Mouse (Mus musculus): Measurements from ENCODE around the gene Tmprss11d. TPM values are rescaled to one million over a fixed set of nuclear protein-coding genes. Genes with fewer than 3 reads are reported as not detected.
"Not testable (repeated sequence)": the region's sequence is repeated elsewhere in the genome, so short reads cannot be mapped to it uniquely, and the experiment has no call there.

Tmprss11d gene
- polyA plus RNA-seq (2015; fragmentation: Nextera tagmentation; extraction: Ambion mirVana) = not detected in 2 replicates

DNA sequence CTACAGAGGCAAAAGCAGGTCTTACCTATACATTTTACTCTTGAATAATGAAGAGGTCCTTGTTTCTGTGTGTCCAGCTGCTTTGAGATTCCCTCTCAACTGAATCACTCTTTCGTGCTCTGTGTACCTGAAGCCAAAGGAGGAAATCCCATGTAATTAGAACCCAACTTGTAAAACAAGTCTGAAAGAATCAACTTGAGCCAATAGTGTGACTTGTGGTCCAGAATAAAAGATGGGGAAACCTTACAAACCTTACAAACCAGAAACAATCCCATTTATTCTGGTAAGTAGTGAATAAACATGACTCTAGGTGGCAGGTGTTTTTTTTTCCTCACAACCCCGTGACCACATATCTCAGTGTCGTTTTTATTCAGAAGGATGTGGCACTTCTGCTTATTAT, at the start of gene Tmprss11d:
Gene Tmprss11d (minus strand): TSS at position 101 of the 400 bp plus-strand sequence.
- 46% methylated on average over 3 of the region's 3 CpGs for WGBS (ENCODE audit: insufficient replicate concordance)
- no peaks in the 10 kb centered on the region for H3K9me3 ChIP-seq (replicated peaks)

DNA sequence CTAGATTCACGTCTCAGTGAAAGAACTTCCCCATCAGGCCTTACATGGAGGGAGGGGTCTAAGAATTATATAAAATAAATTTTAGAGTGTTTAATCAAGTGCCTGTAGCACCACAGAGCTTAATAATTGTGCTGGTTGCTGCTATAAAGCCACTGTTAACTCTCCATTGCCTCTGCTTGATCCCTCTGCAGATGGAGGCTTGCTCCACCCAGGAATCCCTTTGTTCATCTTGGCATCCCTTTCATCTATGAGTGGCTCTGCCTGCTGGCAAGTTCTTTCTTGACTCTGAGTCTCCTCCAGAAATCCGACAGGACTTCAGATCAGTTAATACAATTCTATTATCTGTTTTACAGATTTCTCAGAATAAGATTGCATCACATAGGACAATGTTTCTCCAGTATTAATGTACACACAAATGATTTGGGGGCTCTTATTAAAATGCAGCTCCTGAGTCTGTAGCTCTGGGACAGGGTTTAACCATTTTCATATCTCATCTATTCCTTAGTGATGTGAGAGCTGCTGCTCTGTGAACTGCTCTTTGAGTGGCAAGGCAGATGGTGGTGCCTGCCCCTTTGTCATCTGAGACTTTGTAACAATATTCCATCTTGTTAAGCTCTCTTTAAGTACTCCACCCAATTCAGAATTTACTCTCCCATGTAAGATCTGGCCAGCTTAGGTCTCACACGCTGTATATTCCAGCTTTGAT, 48.3 kb upstream of the Tmprss11d start:
- Histone ChIP-seq H3K9me3 (replicated peaks) (no peaks in the 10 kb centered on the region), H3K9ac (no peak overlapping the region), H3K4me1 (replicated peaks) (no peaks in the 10 kb centered on the region), H3K4me3 (replicated peaks) (no peak overlapping the region), H3K4me2 (no peak overlapping the region), H3K27me3 (no peaks in the 10 kb centered on the region), H3K27ac (replicated peaks) (no peak overlapping the region), H3K36me3 (replicated peaks) (no peaks in the 10 kb centered on the region)
- no peak for ATAC-seq (ENCODE audit: insufficient read depth)
- WGBS (ENCODE audit: insufficient replicate concordance) = 48% methylated on average over 3 of the region's 3 CpGs

More for the DNA sequence above, at the start of gene Tmprss11d:
- Histone ChIP-seq H3K4me1 (replicated peaks) (no peaks in the 10 kb centered on the region), H3K9ac (no peak within 1 kb of the TSS), H3K4me3 (replicated peaks) (no peak within 1 kb of the TSS), H3K27ac (replicated peaks) (no peak within 1 kb of the TSS), H3K27me3 (no peaks in the 10 kb centered on the region), H3K4me2 (no peak within 1 kb of the TSS), H3K36me3 (replicated peaks) (no peaks in the 10 kb centered on the region)
- ATAC-seq (ENCODE audit: insufficient read depth) = no peak

DNA sequence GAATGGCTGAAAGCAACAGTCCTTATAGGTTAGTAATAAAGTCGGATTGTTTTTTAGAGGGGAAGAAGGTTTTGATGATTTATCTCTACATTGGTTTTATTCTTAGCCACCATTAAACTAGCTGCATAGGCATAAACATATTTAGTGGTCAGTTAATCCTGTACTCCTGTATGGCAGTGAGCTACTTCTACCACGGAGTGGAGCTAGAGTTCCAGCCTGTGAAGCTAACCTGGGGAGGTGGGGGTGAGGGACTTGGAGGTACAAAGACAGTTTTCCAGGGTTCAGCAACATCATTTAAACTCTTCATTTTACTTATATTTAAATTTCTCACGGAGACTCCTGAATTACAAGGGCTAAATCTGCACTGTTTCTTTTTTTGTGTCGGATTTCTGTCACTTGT, 46.3 kb upstream of the Tmprss11d start:
- no peak overlapping the region for H3K27ac ChIP-seq (replicated peaks)
- H3K4me1 ChIP-seq (replicated peaks) = no peaks in the 10 kb centered on the region
- no peak overlapping the region for H3K4me3 ChIP-seq (replicated peaks)
- no peak overlapping the region for H3K9ac ChIP-seq
- no peak for ATAC-seq (ENCODE audit: insufficient read depth)
- no peak overlapping the region for H3K4me2 ChIP-seq
- no peaks in the 10 kb centered on the region for H3K36me3 ChIP-seq (replicated peaks)
- H3K9me3 ChIP-seq (replicated peaks) = no peaks in the 10 kb centered on the region
- 16% methylated on average over 4 of the region's 4 CpGs for WGBS (ENCODE audit: insufficient replicate concordance)
- no peaks in the 10 kb centered on the region for H3K27me3 ChIP-seq

DNA sequence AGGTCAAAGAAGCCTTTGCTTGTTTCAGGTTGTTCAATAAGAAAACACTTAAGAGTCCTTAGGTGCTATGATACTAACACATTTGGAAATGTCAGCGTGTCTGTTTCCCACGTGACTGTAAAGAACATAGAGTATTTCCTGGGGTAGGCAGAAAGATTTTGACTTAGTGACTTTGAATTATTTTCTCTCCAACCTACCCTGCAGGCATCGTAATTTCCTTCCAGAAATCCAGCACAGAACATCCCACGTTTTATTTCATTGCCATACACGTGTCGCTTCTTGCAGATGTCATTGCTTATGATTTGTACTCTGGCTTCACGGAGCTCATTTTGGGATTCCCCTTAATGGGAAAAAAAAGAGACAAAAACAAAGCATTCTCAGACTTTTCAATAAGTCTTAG, 41.1 kb upstream of the Tmprss11d start:
- no peak overlapping the region for H3K27ac ChIP-seq (replicated peaks)
- no peak for ATAC-seq (ENCODE audit: insufficient read depth)
- H3K36me3 ChIP-seq (replicated peaks) = no peaks in the 10 kb centered on the region
- no peak overlapping the region for H3K9ac ChIP-seq
- 62% methylated on average over 7 of the region's 7 CpGs for WGBS (ENCODE audit: insufficient replicate concordance)
- no peak overlapping the region for H3K4me3 ChIP-seq (replicated peaks)
- H3K27me3 ChIP-seq = no peaks in the 10 kb centered on the region
- no peaks in the 10 kb centered on the region for H3K9me3 ChIP-seq (replicated peaks)
- no peak overlapping the region for H3K4me2 ChIP-seq
- no peaks in the 10 kb centered on the region for H3K4me1 ChIP-seq (replicated peaks)

DNA sequence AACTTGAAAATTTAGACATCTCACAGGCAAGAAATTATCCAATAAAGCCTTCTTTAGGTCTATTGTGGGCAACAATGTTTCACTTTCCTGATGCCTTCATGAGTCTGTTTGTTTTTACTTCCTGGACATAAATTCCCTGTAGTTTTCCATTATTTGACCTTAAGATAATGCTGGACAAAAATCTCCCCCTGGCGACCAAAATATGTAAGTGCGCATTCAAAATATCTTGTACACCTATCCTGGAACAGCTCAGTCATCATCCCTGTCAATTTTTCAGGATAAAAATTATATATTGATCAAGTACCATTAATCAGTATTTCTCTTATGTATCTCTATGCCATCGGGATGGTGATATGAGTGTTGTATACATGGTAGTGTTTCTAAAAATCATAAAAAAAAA, 37.6 kb upstream of the Tmprss11d start:
- Histone ChIP-seq H3K27me3 (no peaks in the 10 kb centered on the region), H3K36me3 (replicated peaks) (no peaks in the 10 kb centered on the region), H3K9me3 (replicated peaks) (no peaks in the 10 kb centered on the region), H3K9ac (no peak overlapping the region), H3K4me3 (replicated peaks) (no peak overlapping the region), H3K4me2 (no peak overlapping the region), H3K27ac (replicated peaks) (no peak overlapping the region), H3K4me1 (replicated peaks) (no peaks in the 10 kb centered on the region)
- no peak for ATAC-seq (ENCODE audit: insufficient read depth)
- WGBS (ENCODE audit: insufficient replicate concordance) = 21% methylated on average over 3 of the region's 3 CpGs

DNA sequence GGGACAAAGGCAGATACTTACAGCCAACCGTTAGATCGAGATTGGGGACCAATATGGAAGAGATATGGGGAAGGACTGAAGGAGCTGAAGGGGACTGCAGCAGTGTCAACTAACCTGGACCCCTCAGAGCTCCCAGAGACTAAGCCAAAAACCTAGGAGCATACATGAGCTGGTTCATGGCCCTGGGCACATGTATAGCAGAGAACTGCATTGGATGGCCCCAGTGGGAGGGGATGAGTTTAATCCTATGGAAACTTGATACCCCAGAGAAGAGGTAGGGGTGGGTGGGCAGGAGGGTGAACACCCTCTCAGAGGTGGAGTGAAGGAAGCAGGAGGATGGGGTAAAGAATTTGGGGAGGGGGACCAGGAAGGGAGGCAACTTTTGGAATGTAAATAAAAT, 34.7 kb upstream of the Tmprss11d start:
- H3K9ac ChIP-seq = no peak overlapping the region
- H3K27me3 ChIP-seq = no peaks in the 10 kb centered on the region
- no peaks in the 10 kb centered on the region for H3K36me3 ChIP-seq (replicated peaks)
- H3K4me2 ChIP-seq = no peak overlapping the region
- ATAC-seq (ENCODE audit: insufficient read depth) = no peak
- H3K4me1 ChIP-seq (replicated peaks) = no peaks in the 10 kb centered on the region
- WGBS (ENCODE audit: insufficient replicate concordance) = 56% methylated on average over 2 of the region's 2 CpGs
- no peak overlapping the region for H3K4me3 ChIP-seq (replicated peaks)
- no peak overlapping the region for H3K27ac ChIP-seq (replicated peaks)
- no peaks in the 10 kb centered on the region for H3K9me3 ChIP-seq (replicated peaks)

DNA sequence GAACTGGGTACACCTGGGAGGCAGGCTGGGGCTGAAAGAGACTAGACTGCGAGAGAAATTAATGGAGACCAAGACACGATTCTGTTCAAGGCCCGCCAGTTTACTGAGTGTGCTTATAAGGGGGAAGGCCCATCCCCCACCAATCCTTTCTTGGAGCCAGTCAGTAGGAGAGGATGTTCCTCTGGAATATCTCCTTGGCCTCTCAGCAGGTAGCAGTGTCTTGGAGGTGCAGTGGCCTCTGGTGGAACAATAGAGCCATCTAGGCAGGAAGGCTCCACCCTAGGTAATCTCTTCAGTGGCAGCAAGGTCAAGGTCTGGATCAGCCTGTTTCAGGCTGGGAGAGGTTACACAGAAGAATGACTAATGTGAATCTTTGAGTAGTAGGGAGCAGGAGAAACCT, 34.0 kb upstream of the Tmprss11d start:
- 44% methylated on average over 3 of the region's 3 CpGs for whole genome bisulfite sequencing (ENCODE audit: insufficient replicate concordance)
- Histone ChIP-seq H3K4me2 (no peak overlapping the region), H3K4me1 (replicated peaks) (no peaks in the 10 kb centered on the region), H3K4me3 (replicated peaks) (no peak overlapping the region), H3K9me3 (replicated peaks) (no peaks in the 10 kb centered on the region), H3K27ac (replicated peaks) (no peak overlapping the region), H3K36me3 (replicated peaks) (no peaks in the 10 kb centered on the region), H3K27me3 (no peaks in the 10 kb centered on the region), H3K9ac (no peak overlapping the region)
- ATAC-seq (ENCODE audit: insufficient read depth) = no peak

DNA sequence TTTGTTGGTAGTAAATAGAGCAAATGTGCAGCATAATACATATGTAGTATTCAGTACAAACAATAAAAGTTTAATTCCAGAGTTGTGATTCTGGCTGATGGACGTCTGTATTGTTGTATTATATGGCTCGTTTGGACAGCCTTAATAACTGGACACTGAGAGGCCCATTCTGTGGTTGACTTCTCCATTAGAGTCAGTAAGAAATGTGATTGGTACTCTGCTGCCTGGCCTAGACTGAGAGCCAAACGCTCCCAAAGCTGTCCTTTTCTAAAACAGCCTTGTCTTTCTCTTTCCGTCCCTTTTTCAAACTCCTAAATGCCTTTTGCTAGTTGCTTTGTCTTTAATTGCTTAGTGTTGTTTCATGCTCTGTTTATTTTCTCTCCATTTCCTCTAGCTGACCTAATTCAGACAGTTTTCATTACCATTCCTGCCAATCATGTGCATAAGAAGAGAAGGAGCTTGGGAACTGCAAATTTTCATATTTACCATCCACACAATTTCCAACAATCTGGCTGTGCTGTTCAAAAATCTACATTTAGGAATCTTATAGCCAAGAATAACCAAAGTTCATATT, 13.7 kb downstream of the Tmprss11d start:
- 51% methylated on average over 4 of the region's 4 CpGs for WGBS (ENCODE audit: insufficient replicate concordance)
- no peaks in the 10 kb centered on the region for H3K4me1 ChIP-seq (replicated peaks)
- H3K9me3 ChIP-seq (replicated peaks) = no peaks in the 10 kb centered on the region
- H3K9ac ChIP-seq = no peak overlapping the region
- no peak overlapping the region for H3K4me2 ChIP-seq
- no peak for ATAC-seq (ENCODE audit: insufficient read depth)
- no peak overlapping the region for H3K4me3 ChIP-seq (replicated peaks)
- H3K27me3 ChIP-seq = no peaks in the 10 kb centered on the region
- H3K27ac ChIP-seq (replicated peaks) = no peak overlapping the region
- H3K36me3 ChIP-seq (replicated peaks) = no peaks in the 10 kb centered on the region

DNA sequence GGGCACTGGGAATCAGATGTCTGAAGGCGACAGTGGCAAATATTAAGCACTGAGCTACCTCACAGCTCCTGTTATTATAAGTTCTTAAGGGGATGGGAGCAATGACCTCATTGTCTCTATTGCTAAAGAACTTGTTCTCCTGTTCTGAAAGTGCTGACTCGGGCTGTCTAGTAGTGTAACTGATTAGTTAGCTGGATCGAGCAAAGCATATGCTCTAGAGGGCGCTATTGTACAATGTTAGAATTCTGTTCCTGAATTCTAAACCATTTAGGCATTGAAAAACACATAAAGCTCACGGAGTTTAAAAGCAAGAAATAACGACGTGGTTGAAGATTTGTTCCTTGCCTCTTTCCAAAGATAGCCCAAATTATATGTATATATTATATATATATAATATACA, 20.3 kb downstream of the Tmprss11d start:
- ATAC-seq (ENCODE audit: insufficient read depth) = no peak

DNA sequence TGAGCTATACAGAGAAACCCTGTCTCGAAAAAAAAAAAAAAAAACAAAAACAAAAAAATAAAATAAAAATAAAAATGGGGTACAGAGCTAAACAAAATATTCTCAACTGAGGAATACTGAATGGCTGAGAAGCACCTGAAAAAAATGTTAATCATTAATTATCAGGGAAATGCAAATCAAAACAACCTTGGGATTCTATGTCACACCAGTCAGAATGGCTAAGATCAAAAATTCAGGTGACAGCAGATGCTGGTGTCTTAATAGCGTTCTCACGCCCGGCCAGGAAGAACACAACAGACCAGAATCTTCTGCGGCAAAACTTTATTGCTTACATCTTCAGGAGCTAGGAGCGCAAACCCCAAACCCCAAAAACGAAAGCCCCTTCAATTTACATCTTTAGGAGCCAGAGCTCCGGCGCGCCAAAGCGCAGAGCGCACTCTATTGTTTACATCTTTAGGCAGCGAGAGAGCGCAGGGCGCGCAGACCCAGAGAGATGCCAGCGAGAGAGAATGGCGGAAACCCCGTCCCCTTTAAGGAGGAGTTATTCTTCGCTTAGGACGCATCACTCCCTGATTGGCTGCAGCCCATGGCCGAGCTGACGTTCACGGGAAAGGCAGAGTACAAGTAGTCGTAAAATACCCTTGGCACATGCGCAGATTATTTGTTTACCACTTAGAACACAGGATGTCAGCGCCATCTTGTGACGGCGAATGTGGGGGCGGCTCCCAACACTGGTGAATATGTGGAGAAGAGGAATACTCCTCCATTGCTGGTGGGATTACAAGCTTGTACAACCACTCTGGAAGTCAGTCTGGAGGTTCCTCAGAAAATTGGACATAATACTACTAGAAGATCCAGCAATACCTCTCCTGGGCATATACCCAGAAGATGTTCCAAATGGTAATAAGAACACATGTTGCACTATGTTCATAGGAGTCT, 54.9 kb downstream of the Tmprss11d start:
- not testable (repeated sequence) for ATAC-seq (ENCODE audit: insufficient read depth)

More for the DNA sequence above, 20.3 kb downstream of the Tmprss11d start:
- no peak overlapping the region for H3K4me3 ChIP-seq (replicated peaks)
- H3K9me3 ChIP-seq (replicated peaks) = no peaks in the 10 kb centered on the region
- H3K27ac ChIP-seq (replicated peaks) = no peak overlapping the region
- 19% methylated on average over 7 of the region's 7 CpGs for WGBS (ENCODE audit: insufficient replicate concordance)
- no peaks in the 10 kb centered on the region for H3K36me3 ChIP-seq (replicated peaks)
- H3K4me2 ChIP-seq = no peak overlapping the region
- H3K9ac ChIP-seq = no peak overlapping the region
- H3K4me1 ChIP-seq (replicated peaks) = no peaks in the 10 kb centered on the region
- H3K27me3 ChIP-seq = no peaks in the 10 kb centered on the region

DNA sequence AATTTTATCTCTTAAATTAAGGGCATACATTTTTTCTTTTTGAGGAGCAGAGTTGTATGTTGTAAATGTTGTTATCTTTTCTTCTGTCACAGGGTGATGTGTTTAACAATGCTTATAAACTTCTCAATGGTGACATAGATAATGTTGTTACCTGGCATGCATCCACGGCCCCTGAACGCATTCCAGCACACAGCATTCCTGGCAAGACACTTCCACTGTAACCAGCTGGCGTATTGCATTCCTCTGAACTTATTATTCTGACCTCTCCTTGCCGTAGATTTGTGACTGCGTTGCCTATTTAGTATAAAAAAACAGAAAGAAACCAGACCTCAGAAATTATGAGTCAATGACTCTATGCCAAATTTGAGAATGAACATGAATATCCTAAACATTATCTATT, 67.1 kb downstream of the Tmprss11d start:
- ATAC-seq (ENCODE audit: insufficient read depth) = no peak
- Histone ChIP-seq H3K4me3 (replicated peaks) (no peak overlapping the region), H3K27ac (replicated peaks) (no peak overlapping the region), H3K9me3 (replicated peaks) (no peaks in the 10 kb centered on the region), H3K4me1 (replicated peaks) (no peaks in the 10 kb centered on the region), H3K36me3 (replicated peaks) (no peaks in the 10 kb centered on the region), H3K4me2 (no peak overlapping the region), H3K27me3 (no peaks in the 10 kb centered on the region), H3K9ac (no peak overlapping the region)
- 62% methylated on average over 5 of the region's 5 CpGs for WGBS (ENCODE audit: insufficient replicate concordance)

More for the DNA sequence above, 54.9 kb downstream of the Tmprss11d start:
- H3K4me3 ChIP-seq (replicated peaks) = 0 out of 2 replicates have a peak overlapping the region, but pooled peaks have one; percentile 15
- peak overlapping the region; percentile 32 for H3K4me2 ChIP-seq
- not testable (repeated sequence) for H3K36me3 ChIP-seq (replicated peaks); H3K4me1 ChIP-seq (replicated peaks); H3K27ac ChIP-seq (replicated peaks); H3K9ac ChIP-seq; H3K27me3 ChIP-seq; H3K9me3 ChIP-seq (replicated peaks)
- WGBS (ENCODE audit: insufficient replicate concordance) = 36% methylated on average over 30 of the region's 30 CpGs

Measured in liver, embryonic 15.5 days (tissue).